Mouse (Mus musculus) cerebellum, postnatal 25 days (tissue): ENCODE measurements at regions not wholly inside any gene's neighbourhood (a gene's known extent, or its start where the extent isn't known, plus 50 kb on each side); places are given as distances from the start of the nearest gene placed in this dataset.

Experiments
- DNase-seq, 2 experiments: peaks; one replicate each; pipeline ENCODE4 v3.0.0; 2021; ENCODE audit warnings: mixed read lengths in 2 of 2

- DNase-seq: no peak
Measured at GRCm38 (mm10) chr10:114083441-114083840, 718.7 kb downstream of the Trhde start.

DNA sequence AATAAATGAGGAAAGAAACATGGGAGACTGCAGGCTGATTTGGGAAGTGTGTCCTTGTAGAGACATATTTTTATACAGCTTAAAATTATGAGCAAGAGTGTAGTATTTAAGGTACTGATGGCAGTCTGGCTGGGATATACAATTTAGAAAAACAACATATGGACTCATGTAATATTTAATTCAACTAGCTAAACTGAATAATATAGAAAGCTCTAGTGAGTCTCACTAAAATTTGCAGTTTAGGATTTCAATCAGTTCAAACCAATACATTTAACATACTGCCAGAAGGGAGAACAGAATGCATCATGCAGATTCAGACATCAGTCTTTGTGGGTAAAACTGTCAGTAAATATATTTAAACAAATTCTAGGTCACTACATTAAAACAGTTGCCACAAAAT is 760.1 kb downstream of the Trhde start:
- DNase-seq: no peak

- no peak for DNase-seq
Measured at GRCm38 (mm10) chr10:114013427-114013826, 788.7 kb downstream of the Trhde start.

GRCm38 (mm10) chr10:113985376-113985775 is 816.7 kb downstream of the Trhde start:
- no peak for DNase-seq

DNA sequence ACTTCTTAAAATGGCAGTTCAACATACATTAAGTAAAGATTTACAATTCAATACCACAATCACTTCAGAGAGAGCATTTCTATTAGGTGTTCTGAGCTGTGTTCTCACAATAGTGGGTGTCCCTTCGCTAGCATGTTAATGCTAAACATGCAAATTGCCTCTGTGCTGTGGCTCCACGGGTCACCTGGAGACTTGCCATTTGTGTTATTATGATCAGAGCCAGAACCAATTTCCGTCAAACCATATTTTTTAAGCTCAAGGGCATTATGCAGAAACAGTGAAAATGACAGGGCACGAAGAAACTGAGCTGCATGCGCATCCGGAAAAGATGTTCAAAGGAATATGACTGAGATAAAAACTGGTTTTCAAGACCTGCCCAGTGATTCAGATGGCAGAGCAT is 829.3 kb downstream of the Trhde start:
- peak in 1 of 2 experiments; percentile 3 for DNase-seq

DNA sequence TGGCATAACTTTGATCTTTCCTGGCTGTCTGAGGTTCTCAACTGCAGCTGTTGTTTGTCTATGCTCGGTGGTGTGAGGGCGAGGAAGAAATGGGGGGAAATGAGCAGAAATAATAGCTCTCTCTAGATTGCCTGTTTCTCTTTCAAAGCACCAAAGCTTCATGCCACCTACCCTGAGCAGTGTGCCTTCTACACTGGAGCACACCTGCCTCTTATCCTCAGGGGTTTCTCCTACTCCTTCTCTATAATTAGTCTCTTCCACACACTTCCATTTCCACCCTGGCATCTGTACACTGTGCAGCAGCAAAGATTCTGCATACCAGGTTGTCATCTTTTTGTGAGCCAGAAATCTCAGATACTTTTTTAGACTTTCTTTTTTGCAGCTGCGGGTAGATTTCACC is 855.3 kb downstream of the Trhde start:
- no peak for DNase-seq

DNA sequence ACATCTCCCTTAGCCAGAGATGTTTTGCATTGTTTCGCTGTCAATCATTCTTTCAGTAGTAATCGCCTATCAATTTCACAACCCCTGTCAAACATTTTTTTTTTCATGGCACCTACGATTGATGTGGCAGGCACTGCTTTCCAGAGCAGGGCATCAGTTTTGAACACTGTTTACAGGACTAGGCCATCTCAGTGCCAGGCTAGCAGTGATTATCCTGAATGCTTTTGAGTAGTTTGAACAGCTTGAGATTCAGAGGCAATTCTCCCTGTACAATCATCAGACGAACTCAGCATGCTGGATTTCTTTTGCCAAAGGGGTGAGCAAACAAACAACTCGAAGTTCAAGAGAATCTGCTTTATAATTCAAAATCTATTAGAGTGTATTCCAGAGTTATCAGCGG is 862.6 kb downstream of the Trhde start:
- DNase-seq: no peak

- DNase-seq: no peak
Measured at GRCm38 (mm10) chr10:113930201-113930790, 871.8 kb downstream of the Trhde start.

- DNase-seq: no peak
Measured at GRCm38 (mm10) chr10:113916705-113917104, 885.4 kb downstream of the Trhde start.

- no peak for DNase-seq
Measured at GRCm38 (mm10) chr10:113902744-113903143, 899.4 kb downstream of the Trhde start.

DNA sequence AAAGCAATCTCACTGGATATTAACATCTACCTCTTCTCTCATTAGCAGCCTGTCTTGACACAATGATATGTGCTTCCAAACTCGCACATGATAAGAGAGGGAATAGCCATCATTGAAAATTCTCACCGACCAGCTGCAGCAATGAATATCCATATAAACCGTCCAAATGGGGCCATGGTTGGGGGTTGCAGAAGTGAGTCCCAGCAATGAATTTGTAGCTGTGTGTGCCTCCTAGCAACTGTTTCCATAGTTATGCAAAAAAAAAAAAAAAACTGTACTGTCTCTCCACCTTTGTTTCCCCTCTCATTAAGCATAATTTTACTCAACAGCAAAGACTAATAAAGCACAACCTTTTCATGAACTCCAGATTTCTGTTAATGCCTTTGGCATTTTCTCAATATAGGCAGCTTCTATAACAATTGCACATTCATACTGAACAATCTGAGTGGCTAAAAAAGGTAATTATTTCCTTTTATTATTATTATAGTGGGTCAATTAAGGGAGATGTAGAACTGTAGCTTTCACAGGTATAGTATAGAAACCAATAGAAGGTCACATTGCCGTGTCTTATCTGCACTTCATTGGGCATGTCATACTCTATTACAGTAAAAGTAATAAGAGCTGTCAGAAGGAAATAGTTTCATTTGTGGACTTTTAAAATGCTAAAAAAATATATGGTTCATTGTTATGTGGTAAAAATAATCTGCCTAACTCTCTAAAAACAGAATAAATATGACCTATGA is 927.5 kb downstream of the Trhde start:
- DNase-seq: no peak

GRCm38 (mm10) chr10:113824596-113824995 is 895.8 kb upstream of the Atxn7l3b start:
- no peak for DNase-seq
